Mouse (Mus musculus): ENCODE measurements around the gene Defb39. TPM values are rescaled to one million over a fixed set of nuclear protein-coding genes. Genes with fewer than 3 reads are reported as not detected.

Defb39 gene
- total RNA-seq (2021), result not detected in 2 replicates
- long read RNA-seq, result 0 reads

- no peak for DNase-seq
Observed at GRCm38 (mm10) chr8:19064710-19065109, at the start of gene Defb39. Defb39 (minus strand) TSS chr8:19064810.

GRCm38 (mm10) chr8:19066013-19066412 is 1.4 kb upstream of the Defb39 start:
- no peak for DNase-seq

- peak; percentile 11 for DNase-seq
Observed at GRCm38 (mm10) chr8:19062891-19063290, 1.7 kb downstream of the Defb39 start.

DNA sequence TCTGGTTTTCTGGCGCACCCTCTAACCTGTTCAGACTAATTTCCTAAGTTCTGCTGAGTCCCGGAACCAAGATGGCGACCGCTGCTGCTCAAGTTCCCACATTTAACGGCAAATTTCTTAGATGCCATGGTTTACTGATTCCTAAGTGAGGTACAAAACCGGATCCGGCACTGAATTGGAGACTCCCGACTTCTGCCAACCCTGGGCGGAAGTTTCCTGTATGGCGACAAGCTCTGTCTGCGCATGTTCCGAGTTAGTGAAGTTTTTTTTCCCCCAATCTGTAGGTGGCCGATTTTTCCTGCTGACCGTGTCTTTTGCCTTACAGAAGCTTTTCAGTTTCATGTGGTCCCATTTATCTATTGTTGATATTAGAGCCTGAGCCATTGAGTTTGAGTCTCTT is 19.4 kb downstream of the Defb39 start:
- no peak for DNase-seq

GRCm38 (mm10) chr8:19026466-19026865 is 38.1 kb downstream of the Defb39 start, which contains the start of gene Defb38:
Defb38 (minus strand) TSS chr8:19026566.
- no peak for DNase-seq

Other genes starting within 250 kb of the Defb39 start
- gene Defb40, start 86.6 kb downstream of the Defb39 start, total RNA-seq (2021), result not detected in 2 replicates
- gene Defb37, start 73.8 kb downstream of the Defb39 start, total RNA-seq (2021), result not detected in 2 replicates
- gene Defb38, start 38.2 kb downstream of the Defb39 start, total RNA-seq (2021), result not detected in 2 replicates
- gene Defb12, start 50.0 kb upstream of the Defb39 start, total RNA-seq (2021), result not detected in 2 replicates
- not detected in 2 replicates for gene Defb34, start 58.9 kb upstream of the Defb39 start, total RNA-seq (2021)
- not detected in 2 replicates for gene Gm45826, start 76.0 kb upstream of the Defb39 start, total RNA-seq (2021)
- not detected in 2 replicates for gene Defb14, start 129.5 kb upstream of the Defb39 start, total RNA-seq (2021)
- not detected in 2 replicates for gene Defb4, start 133.9 kb upstream of the Defb39 start, total RNA-seq (2021)
- gene Defb6, start 160.7 kb upstream of the Defb39 start, total RNA-seq (2021), result not detected in 2 replicates
- not detected in 2 replicates for gene Defb46, start 175.1 kb upstream of the Defb39 start, total RNA-seq (2021)
- not detected in 2 replicates for gene Defb5, start 182.8 kb upstream of the Defb39 start, total RNA-seq (2021)
- not detected in 2 replicates for gene Defb3, start 228.6 kb upstream of the Defb39 start, total RNA-seq (2021)